ENCODE assay signal across 25 mouse cellular contexts in genomic region chr10:61999766-62000165, GRCm38 (mm10). TPM values are rescaled to one million over a fixed set of nuclear protein-coding genes. Genes with fewer than 3 reads are reported as not detected.
A peak's percentile ranks its signal among the peaks of the same experiment; 100 is the strongest.
DNase-seq lines count a peak whose midpoint lies in the region; ATAC-seq and TF ChIP-seq lines count a peak whose summit lies in the region.
"Had no signal": no experiment of that assay in that cellular context is flagged by ENCODE, and none has a peak within 500 bp of the region (broad histone marks: within the 10 kb centered on the region; RNA-seq: fewer than 3 reads in every experiment).

No protein-coding gene starts in this region.

- H3K9me3 ChIP-seq in ES-Bruce4 (replicated peaks; ENCODE audit: control insufficient read depth, insufficient read depth, low read length, poor library complexity, severe bottlenecking) (peaks cover 8% of the 10 kb centered on the region; the same call in 1 of the 2 replicates), ES-E14 (ENCODE audit: control insufficient read depth, insufficient read depth, low read depth, low read length) (no peaks in the 10 kb centered on the region)
- H3K9me3 ChIP-seq: embryonic facial prominence, embryonic 15.5 days; forebrain, embryonic 12.5 days; G1E had no signal

- H3K9ac ChIP-seq in ES-Bruce4 (ENCODE audit: low read depth, poor library complexity, severe bottlenecking) (no peak overlapping the region), ES-E14 (ENCODE audit: insufficient read depth, low read depth, low read length, poor library complexity, severe bottlenecking) (no peak overlapping the region)
- H3K9ac ChIP-seq: embryonic facial prominence, embryonic 13.5 days; embryonic facial prominence, embryonic 15.5 days; forebrain, embryonic 12.5 days had no signal

- no peak for TF ChIP-seq POLR2A in ES-Bruce4 (IDR thresholded peaks at IDR 0.05; ENCODE audit: insufficient read depth, low read length)

- in situ Hi-C loops in ES-E14 (cut with MboI; ENCODE audit: low sequenced_read_pairs in 2 of 2, unreplicated experiment in 2 of 2), result no loop called here

- ATAC-seq in CD4-positive, CD25-positive, alpha-beta regulatory T cell, adult 4 months, result no peak
- ATAC-seq: activated CD4-positive, CD25-positive, alpha-beta regulatory T cell, adult 4 months; forebrain, embryonic 14.5 days; forebrain, embryonic 16.5 days; Patski had no signal

- H3K4me3 ChIP-seq in ES-Bruce4 (ENCODE audit: low read depth, low read length) (no peak overlapping the region), ES-E14 (ENCODE audit: insufficient read depth in 1 of 2, low read depth in 1 of 2, low read length in 2 of 2, poor library complexity in 1 of 2, severe bottlenecking in 1 of 2) (no peak overlapping the region)
- H3K4me3 ChIP-seq: embryonic facial prominence, embryonic 13.5 days; embryonic facial prominence, embryonic 15.5 days; erythroblast, embryonic 14.5 days; forebrain, embryonic 10.5 days; forebrain, embryonic 12.5 days had no signal

- TF ChIP-seq CTCF in ES-Bruce4 (IDR thresholded peaks at IDR 0.05; ENCODE audit: low read depth, low read length), result no peak

- H3K27me3 ChIP-seq in ES-Bruce4 (ENCODE audit: control insufficient read depth, insufficient read depth, low read length, poor library complexity, severe bottlenecking), result no peaks in the 10 kb centered on the region
- H3K27me3 ChIP-seq: embryonic facial prominence, embryonic 13.5 days; embryonic facial prominence, embryonic 15.5 days had no signal

- H3K27ac ChIP-seq in ES-Bruce4 (ENCODE audit: insufficient read depth, low read length), result peak overlapping the region; percentile 60
- H3K27ac ChIP-seq in ES-E14 (ENCODE audit: insufficient read depth, low read depth, low read length, poor library complexity, severe bottlenecking), result peak overlapping the region; percentile 50
- H3K27ac ChIP-seq: embryonic facial prominence, embryonic 13.5 days; embryonic facial prominence, embryonic 15.5 days; forebrain, embryonic 10.5 days; forebrain, embryonic 12.5 days had no signal

- peak; percentile 85 for TF ChIP-seq EP300 in ES-Bruce4 (IDR thresholded peaks at IDR 0.05; ENCODE audit: insufficient read depth, low read depth, low read length)

- H3K4me1 ChIP-seq in ES-Bruce4 (ENCODE audit: control insufficient read depth, insufficient read depth, low read length), result peaks cover 4% of the 10 kb centered on the region
- peaks cover 6 to 19% of the 10 kb centered on the region in 2 experiments for H3K4me1 ChIP-seq in ES-E14 (ENCODE audit: control insufficient read depth in 2 of 2, insufficient read depth in 2 of 2, low read length in 2 of 2, poor library complexity in 1 of 2)
- H3K4me1 ChIP-seq: embryonic facial prominence, embryonic 13.5 days; embryonic facial prominence, embryonic 15.5 days; forebrain, embryonic 10.5 days; forebrain, embryonic 12.5 days had no signal

- no peak for DNase-seq in ES-E14 (ENCODE audit: low read depth, low spot score)
- DNase-seq in ZHBTc4 (ENCODE audit: low read depth, low spot score), result peak; percentile 43
- DNase-seq in heart, adult 18-20 months, result no peak
- DNase-seq: adrenal gland, adult 8-10 months; adrenal gland, postnatal 14 days; adrenal gland, postnatal 36 days; B cell, adult 2 months; cerebellum, adult 11-12 months; cerebellum, adult 2 months; cerebellum, adult 9-10 months; cerebellum, postnatal 10 days; cerebellum, postnatal 25 days; embryo, embryonic 11 days had no signal

- H3K36me3 ChIP-seq in ES-Bruce4 (ENCODE audit: control insufficient read depth, insufficient read depth, low read length, poor library complexity, severe bottlenecking), result no peaks in the 10 kb centered on the region
- no peaks in the 10 kb centered on the region for H3K36me3 ChIP-seq in ES-E14 (ENCODE audit: control insufficient read depth, insufficient read depth, low read length, poor library complexity, severe bottlenecking)
- H3K36me3 ChIP-seq: embryonic facial prominence, embryonic 13.5 days; embryonic facial prominence, embryonic 15.5 days; forebrain, embryonic 10.5 days; forebrain, embryonic 12.5 days; G1E had no signal

TF ChIP-seq in ES-E14, 5 proteins besides CTCF, POLR2A, EP300 and RAD21:
- no peak for TF ChIP-seq CHD2 (IDR thresholded peaks at IDR 0.05; ENCODE audit: low read depth, low read length)
- TF ChIP-seq ZC3H11A (IDR thresholded peaks at IDR 0.05; ENCODE audit: borderline replicate concordance, low read depth, low read length), result no peak
- no peak for TF ChIP-seq HCFC1 (IDR thresholded peaks at IDR 0.05; ENCODE audit: borderline replicate concordance, insufficient read depth, low read length)
TF ChIP-seq in ES-E14: peak in this region for 0.

RNA-seq across cellular contexts. Expression of gene Col13a1, which starts 20.9 kb away (rescaled TPM):
- 0.59 and 1.0 TPM in 2 replicates for polyA plus RNA-seq in ES-Bruce4 (2011; ENCODE audit: insufficient read depth, insufficient read length, low read depth, missing spikeins)
- 4.2 and 4.7 TPM in 2 replicates for total RNA-seq in ES-E14 (2012; rRNA removed)
- polyA plus RNA-seq in CD4-positive, CD25-positive, alpha-beta regulatory T cell, adult 4 months (2017; shearing (Covaris generic)), result not detected
- under 1 TPM; 0.49 to 0.72 TPM for total RNA-seq in heart, adult 18-20 months (2021)
- polyA plus RNA-seq: activated CD4-positive, CD25-positive, alpha-beta regulatory T cell, adult 4 months; G1E; Patski had no signal
